Mouse (Mus musculus) cerebellum, adult 11 months (tissue): ENCODE measurements around the gene Pip5k1b.
"Not testable (repeated sequence)": the region's sequence is repeated elsewhere in the genome, so short reads cannot be mapped to it uniquely, and the experiment has no call there.

Experiments
- DNase-seq: peaks from one replicate; pipeline ENCODE4 v3.0.0; 2022

Pip5k1b gene

DNA sequence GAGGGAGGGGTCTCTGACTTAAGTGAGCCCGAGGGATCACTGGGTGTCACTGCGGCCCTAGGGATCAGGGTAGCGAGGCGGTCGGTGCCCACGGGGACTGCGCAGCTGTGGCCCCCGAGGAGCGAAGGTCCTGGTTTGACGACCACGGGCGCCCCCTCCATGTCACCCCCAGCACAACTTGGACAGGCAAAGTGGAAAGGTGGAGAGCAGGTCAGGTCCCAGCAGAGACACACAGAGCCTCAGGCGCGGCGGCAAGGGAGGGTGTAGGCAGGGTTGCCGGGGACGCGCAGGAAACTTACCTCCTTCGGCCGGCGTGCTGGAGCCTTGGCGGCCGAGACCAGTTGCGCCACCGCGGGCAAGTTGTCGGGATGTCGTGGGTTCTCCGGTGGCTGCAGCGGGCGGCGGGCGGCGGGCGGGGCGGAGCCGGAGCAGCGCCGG is at the start of gene Pip5k1b:
Pip5k1b (minus strand) TSS at position 407 of the 438 bp plus-strand sequence.
- DNase-seq = peak; percentile 71

DNA sequence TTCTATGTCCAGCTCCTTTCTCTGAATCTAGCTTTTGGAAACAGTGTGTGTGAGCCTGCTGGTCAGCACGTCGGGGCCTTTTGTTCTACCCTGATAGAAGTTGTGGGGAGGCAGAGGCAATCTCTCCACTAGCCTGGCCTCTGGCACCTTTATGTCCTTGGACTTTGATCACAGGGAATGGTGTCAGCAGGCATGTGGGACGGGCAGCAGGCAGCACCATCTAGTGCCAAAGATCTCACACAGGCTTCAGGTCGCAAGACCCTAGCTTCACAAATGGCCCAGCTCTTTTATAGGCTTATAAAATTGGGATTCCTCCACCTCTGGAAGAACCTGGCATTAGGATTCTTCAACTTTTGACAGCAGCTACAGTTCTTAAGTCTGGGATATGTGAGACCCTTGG is 48.4 kb upstream of the Pip5k1b start:
- DNase-seq = no peak

DNA sequence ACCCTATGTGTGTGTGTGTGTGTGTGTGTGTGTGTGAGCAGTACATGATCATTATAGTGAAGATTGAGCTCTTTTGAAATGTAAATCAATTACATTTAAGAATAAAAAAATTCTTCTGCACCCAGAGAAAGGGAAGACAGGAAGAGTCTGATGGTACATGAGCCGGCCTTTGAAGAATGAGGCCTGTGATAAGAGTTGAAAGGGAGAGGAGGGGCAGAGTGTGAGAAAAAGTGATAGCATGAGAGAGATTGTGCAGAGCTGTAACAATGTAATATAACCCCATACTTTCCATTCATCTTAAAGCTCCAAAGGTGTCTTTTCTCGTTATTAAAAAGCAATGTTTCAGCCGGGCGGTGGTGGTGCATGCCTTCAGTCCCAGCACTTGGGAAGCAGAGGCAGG is 47.8 kb upstream of the Pip5k1b start:
- DNase-seq = no peak

DNA sequence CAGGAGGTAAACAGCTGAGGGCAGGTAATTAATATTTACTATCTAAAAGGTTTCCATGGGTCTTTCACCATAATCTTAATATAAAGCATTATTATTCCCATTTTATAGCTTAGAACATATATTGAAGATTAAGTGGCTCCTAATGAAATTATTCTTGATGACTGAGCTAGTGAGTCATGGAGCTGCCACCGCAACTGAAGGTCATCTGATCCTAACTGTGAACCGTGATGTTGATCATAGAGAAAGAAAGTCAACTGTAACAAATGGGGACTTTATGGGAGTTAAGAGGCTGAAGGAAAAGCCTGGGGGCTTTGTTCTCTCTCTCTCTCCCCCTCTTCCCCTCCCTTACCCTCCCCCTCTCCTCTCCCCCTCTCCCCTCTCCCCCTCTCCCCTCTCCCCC is 31.1 kb upstream of the Pip5k1b start:
- DNase-seq = no peak

DNA sequence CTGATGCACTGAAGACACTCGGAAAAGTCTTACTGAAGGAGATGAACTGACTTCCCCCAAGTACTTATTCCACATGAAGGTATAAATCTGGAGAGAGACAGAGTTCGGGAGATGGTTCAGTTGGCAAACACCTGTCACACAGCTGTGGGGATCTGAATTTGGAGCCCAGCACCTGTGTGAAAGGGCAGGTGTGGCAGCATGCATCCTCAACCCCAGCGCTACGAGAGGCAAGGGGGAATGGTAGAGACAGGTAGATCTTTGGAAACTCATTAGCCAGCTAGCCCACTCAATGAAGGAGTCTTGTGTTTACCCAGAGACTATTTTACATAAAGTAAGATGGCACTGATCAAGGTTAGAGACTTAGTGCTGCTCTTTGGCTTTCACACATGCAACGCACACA is 29.5 kb upstream of the Pip5k1b start:
- DNase-seq = no peak

DNA sequence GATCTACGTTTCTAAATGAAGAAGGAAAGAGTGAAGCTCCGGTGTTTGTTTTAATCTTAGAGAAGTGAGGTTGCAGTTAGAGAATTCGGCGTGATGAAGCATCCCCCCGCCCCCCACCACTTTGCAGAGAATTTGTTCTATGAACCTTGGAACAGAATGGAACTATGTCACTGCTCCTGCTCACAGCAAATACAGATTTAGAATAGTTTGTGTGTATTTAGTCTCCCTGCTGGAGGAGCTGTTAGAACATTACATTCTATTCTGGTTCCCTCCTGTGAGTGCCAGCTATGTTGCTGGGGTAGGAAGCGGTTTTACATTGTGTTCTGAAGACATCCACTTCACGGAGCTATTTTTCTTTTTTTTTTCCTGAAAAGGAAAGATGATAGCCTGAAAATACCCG is 28.3 kb upstream of the Pip5k1b start:
- no peak for DNase-seq

DNA sequence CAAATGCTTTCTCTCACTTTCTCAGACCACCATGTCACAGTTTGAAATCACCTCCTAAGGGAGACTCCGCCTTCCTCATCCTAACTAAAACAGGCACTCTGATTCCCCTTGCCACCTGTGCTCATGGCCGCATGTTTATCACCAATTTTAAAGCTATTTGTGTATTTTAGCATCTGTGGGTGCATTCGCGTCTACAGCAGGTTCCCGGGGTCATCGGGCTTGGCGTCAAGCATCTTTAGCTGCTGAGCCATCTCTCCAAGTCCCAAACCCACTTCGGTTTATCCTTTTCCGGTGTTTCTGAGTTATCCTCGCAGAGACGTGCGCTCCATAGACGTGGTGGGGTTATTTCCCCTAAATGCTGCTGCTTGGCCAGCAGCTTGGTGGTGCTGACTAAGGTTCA is 20.5 kb upstream of the Pip5k1b start:
- no peak for DNase-seq

- DNase-seq = no peak
Measured at GRCm38 (mm10) chr19:24571756-24572181, 16.1 kb upstream of the Pip5k1b start.

DNA sequence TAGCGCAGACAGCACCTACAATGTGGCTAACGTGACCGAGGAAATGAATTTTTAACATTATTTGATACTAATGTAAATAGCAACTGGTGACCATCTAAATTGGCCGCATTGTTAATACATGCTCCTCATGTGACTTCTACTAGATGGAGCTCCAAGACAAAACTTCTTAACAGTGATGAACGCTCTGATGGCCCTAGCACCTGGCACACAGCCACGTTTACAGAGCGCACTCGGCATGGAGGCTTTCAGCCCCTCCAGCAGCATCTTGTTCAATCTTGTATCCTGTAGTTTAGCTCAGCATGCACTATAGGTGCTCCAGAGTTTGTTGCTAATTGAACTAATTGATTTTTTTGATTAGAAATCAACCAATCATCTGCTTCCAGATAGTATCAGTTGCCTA is 15.3 kb upstream of the Pip5k1b start:
- DNase-seq = no peak

- no peak for DNase-seq
Measured at GRCm38 (mm10) chr19:24557456-24557855, 1.8 kb upstream of the Pip5k1b start.

DNA sequence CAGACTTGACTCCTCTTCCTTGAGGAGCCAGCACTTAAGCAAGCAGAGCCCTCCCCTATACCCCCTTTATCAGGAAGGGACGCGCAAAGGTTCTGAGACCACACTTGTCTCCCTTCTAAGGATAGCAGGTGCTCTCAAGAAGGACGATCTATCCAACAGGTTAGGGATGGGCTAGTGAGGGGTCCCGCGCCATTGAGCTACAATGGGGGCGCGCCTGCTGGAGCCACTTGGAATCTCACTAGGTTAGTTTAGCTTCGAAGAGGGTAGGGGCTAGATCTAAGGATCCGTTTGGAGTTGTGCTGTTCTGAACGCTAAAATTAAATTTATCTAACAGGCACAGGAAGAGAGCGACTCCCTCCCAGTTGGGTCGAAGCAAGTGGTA is 904 bp upstream of the Pip5k1b start:
- DNase-seq = no peak

GRCm38 (mm10) chr19:24555904-24556584 is 372 bp upstream of the Pip5k1b start:
- peak; percentile 79 for DNase-seq

DNA sequence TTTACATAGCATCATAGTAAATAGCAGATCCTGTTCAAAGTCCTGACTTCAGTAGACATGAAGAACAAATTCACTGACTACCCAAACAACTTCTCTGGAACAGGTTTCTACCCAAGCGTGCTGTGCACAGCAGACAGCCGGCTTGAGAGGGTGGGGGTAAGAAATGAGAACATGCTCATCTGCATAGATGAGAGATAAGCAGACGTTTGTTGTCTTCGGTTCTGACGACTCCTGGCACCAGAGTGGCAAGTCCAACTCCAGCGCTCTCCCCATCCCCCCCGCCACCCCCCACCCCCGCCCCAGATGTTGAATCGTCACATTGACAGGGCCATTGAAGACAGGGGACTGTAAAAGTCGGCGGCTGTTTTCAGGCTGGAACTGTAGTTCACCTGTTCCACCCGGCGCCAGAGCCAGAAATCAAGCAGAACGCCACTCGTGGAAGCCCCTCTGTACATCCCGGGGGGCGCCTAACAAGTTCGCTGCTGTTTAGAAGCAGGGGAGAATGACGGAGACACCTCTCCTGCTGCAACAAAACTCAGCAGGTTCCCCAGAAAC is 684 bp downstream of the Pip5k1b start:
- DNase-seq = no peak

DNA sequence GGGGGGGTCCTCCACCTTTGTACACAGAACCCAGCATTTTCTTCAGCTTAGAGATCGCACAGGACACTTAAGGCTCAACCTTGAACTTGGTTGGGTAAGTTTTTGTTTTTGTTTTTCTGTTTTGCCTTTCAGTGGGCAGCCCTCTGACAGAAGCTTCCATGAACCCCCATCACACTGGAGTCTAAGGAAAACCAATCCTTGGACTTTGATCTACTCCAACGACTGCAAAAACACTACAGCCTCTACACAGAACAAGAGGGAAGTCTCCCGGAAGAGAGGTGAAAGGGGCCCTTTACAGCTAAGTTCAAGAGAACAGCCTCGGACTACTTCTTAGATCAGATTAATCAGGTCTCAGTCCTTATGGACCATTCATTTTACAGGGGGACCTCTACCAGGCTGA is 1.2 kb downstream of the Pip5k1b start:
- no peak for DNase-seq

- DNase-seq = no peak
Measured at GRCm38 (mm10) chr19:24553291-24554075, 2.2 kb downstream of the Pip5k1b start.

- DNase-seq = not testable (repeated sequence)
Measured at GRCm38 (mm10) chr19:24552641-24553040, 3.0 kb downstream of the Pip5k1b start.

DNA sequence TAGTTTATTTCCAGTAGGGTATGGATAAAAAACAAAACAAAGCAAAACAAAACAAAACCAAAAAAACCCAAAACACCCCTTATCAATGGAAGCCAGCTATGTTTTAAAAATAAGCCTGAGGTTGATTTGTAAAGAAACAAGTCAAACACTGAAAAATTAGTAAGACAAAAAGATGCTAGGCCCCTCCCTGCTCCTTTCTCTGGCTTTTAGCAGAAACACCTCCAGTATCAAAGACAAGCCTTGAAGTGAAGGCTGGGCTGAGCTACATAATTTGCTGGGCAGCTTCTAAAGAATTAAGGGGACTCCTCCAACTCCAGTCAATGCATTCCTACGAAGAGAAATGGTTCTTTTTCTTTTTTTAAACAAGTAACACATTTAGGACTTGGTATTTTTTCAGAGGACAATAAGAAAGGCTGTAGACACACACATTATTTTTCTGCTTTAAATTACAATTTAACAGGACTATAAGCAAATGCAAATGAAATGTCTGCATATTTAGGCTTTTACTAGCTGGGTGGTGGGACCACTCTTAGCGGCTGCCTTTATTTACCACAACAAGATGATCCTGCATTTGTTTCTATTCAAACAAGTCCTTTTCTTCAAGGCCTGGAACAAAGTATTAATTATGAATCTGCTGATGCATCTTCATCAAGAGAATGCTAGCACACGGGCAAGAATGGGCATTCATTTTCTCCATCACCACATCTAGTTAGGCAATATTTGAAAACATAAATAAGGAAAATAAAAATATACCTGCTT is 4.3 kb downstream of the Pip5k1b start:
- DNase-seq = no peak

DNA sequence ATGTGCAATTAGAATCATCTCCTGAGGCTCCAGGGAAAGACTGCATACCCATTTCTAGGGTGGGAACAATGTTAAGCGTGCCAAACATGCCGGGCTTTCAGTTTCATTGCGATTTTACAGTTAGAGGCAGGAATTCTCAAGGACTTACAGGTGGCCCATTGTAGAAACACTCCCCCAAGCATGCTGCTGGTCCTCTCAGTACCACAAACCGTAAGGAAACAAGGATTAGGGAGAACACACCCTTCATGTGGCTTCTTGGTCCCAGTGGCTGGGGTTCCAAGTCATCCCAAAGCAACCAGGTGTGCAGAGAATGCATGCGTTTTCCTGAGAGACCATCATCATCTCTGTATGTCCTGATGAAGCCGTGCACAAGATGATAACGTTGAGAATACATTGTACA is 4.9 kb downstream of the Pip5k1b start:
- DNase-seq = no peak

DNA sequence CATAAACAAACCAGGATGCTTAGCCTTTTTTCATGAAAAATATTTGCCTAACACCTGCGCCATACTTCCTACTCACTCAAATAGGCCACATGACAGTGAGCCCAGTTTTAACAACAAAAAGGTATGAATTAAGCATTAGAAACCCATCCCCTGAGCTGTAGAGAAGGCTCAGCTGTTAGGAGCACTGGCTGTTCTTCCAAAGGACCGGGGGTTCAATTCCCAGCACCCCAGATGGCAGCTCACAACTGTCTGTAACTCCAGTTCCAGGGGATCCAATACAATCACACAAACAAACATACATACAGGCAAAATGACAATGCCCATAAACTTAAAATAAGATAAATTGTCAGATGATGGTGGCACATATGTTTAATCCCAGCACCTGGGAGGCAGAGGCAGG is 5.7 kb downstream of the Pip5k1b start:
- DNase-seq = no peak

- no peak for DNase-seq
Measured at GRCm38 (mm10) chr19:24548337-24548736, 7.3 kb downstream of the Pip5k1b start.

DNA sequence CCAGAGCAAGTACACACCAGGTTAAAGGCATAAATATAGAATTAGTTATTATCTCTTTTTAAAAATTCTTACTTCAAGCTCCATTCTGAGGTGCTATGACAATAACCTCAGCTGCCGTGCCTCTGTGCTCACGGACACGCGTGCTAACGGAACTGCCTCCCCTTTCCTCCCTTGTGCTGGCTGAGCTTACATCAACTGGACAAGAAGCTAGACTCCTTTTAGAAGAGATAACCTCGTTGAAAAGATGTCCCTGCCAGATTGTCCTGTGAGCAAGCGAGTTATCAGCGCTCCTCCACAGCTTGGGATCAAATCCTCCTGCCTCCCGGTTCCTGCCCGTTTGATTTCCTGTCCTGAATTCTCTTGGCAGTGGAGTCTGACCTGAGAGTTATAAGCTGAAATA is 9.5 kb downstream of the Pip5k1b start:
- DNase-seq = no peak

DNA sequence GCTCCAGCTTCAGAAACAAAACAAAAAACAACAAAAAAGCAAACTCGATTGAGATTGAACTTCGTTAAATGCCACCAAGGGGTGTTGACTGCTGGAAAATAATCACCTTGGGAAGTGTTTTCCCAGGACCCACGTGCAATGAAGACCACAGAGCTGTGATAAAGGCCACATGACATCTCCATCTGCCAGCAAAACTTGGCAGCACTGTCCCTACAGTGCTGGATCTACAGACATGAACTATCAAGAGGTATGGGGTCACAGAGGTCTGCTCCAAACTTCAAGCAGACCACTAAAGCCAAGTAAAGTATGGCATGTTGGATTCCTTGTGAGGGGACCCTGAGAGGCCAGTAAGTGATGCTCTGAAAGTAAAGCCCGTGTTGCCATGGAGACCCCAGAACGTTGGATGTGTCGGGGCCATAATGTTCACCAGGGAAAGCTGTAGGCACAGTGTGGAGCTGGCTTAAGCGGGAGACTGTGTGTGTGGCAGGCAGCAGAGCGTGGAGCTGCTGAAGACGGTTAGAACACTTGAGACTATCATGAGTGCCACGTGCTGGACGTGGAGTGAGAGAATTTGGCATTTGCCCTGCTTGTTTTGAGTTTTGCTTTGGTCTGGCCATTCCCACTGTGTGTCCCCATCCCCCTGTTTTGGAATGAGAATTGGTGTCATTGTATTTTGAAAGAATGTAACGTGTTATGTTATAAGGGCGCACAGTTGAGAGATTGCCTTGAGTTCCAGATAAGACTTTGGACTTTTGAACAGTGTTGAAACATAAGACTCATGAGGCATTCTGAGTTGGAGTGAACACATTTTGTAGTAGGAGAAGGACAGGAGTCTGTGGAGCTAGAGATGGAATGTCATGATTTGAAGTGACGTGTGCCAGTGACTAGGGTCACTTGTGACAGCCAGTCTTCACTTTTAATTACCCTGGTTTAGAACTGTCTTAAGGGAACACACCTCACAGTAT is 12.0 kb downstream of the Pip5k1b start:
- no peak for DNase-seq
